Mouse (Mus musculus) thymus, postnatal 0 days (tissue): ENCODE measurements at regions not wholly inside any gene's neighbourhood (a gene's known extent, or its start where the extent isn't known, plus 50 kb on each side); places are given as distances from the start of the nearest gene placed in this dataset.
"Not testable (repeated sequence)": the region's sequence is repeated elsewhere in the genome, so short reads cannot be mapped to it uniquely, and the experiment has no call there.

Source experiments
- DNase-seq: peaks from one replicate; pipeline ENCODE4 v3.0.0-alpha.2; 2015; ENCODE audit warnings: low spot score

GRCm38 (mm10) chr10:14333344-14333743, 212.1 kb downstream of the Adgrg6 start:
- no peak for DNase-seq

- peak; percentile 65 for DNase-seq
These were observed 212.8 kb downstream of the Adgrg6 start for GRCm38 (mm10) chr10:14332688-14333117.

GRCm38 (mm10) chr10:14328846-14329245, 216.6 kb downstream of the Adgrg6 start:
- peak; percentile 59 for DNase-seq

- peak; percentile 41 for DNase-seq
These were observed 219.2 kb downstream of the Adgrg6 start for GRCm38 (mm10) chr10:14326229-14326628.

- DNase-seq = peak; percentile 75
These were observed 224.0 kb downstream of the Adgrg6 start for GRCm38 (mm10) chr10:14321503-14321902.

GRCm38 (mm10) chr10:14315232-14315631, 230.2 kb downstream of the Adgrg6 start:
- no peak for DNase-seq

- peak; percentile 84 for DNase-seq
These were observed 230.9 kb downstream of the Adgrg6 start for GRCm38 (mm10) chr10:14314607-14315006.

- DNase-seq = no peak
These were observed 231.4 kb downstream of the Adgrg6 start for GRCm38 (mm10) chr10:14314004-14314581.

GRCm38 (mm10) chr10:14312959-14313358, 232.5 kb downstream of the Adgrg6 start:
- no peak for DNase-seq

GRCm38 (mm10) chr10:14311962-14312361, 233.5 kb downstream of the Adgrg6 start:
- no peak for DNase-seq

GRCm38 (mm10) chr10:14306811-14307210, 238.6 kb downstream of the Adgrg6 start:
- no peak for DNase-seq

GRCm38 (mm10) chr10:14303476-14303875, 242.0 kb downstream of the Adgrg6 start:
- DNase-seq = no peak

GRCm38 (mm10) chr10:14296147-14296546, 249.3 kb downstream of the Adgrg6 start:
- no peak for DNase-seq

GRCm38 (mm10) chr10:14292701-14293100, 252.8 kb downstream of the Adgrg6 start:
- DNase-seq = not testable (repeated sequence)

GRCm38 (mm10) chr10:14287551-14287950, 257.9 kb downstream of the Adgrg6 start:
- no peak for DNase-seq

GRCm38 (mm10) chr10:14276631-14277030, 268.8 kb downstream of the Adgrg6 start:
- no peak for DNase-seq

- no peak for DNase-seq
These were observed 270.0 kb downstream of the Adgrg6 start for GRCm38 (mm10) chr10:14275477-14275876.

- no peak for DNase-seq
These were observed 275.5 kb downstream of the Adgrg6 start for GRCm38 (mm10) chr10:14270008-14270407.

GRCm38 (mm10) chr10:14267641-14268040, 277.8 kb downstream of the Adgrg6 start:
- no peak for DNase-seq

GRCm38 (mm10) chr10:14239670-14240069, 273.8 kb downstream of the Hivep2 start:
- no peak for DNase-seq

- peak; percentile 38 for DNase-seq
These were observed 269.2 kb downstream of the Hivep2 start for GRCm38 (mm10) chr10:14234896-14235604.

GRCm38 (mm10) chr10:14234005-14234602, 268.2 kb downstream of the Hivep2 start:
- no peak for DNase-seq

GRCm38 (mm10) chr10:14233335-14233734, 267.5 kb downstream of the Hivep2 start:
- no peak for DNase-seq
